In genomic region chr2:69234976-69235678, GRCm38 (mm10) we compare ENCODE assay signal across 34 mouse cellular contexts. TPM values are rescaled to one million over a fixed set of nuclear protein-coding genes. Genes with fewer than 3 reads are reported as not detected.
DNase-seq lines count a peak whose midpoint lies in the region; ATAC-seq and TF ChIP-seq lines count a peak whose summit lies in the region.
"Had no signal": no experiment of that assay in that cellular context is flagged by ENCODE, and none has a peak within 500 bp of the region (broad histone marks: within the 10 kb centered on the region; RNA-seq: fewer than 3 reads in every experiment).

No protein-coding gene starts in this region.

- WGBS in midbrain, embryonic 13.5 days: 47% methylated on average over 5 of the region's 5 CpGs
- WGBS in midbrain, embryonic 11.5 days: 85% methylated on average over 5 of the region's 5 CpGs
- WGBS in forebrain, embryonic 13.5 days: 13% methylated on average over 5 of the region's 5 CpGs
- WGBS in midbrain, embryonic 15.5 days: 46% methylated on average over 5 of the region's 5 CpGs
- WGBS in kidney, adult 2 months: 62% methylated on average over 5 of the region's 5 CpGs

- H3K9ac ChIP-seq in midbrain, embryonic 13.5 days (replicated peaks): no peak overlapping the region
- H3K9ac ChIP-seq in midbrain, embryonic 11.5 days (ENCODE audit: low read length): no peak overlapping the region
- H3K9ac ChIP-seq in forebrain, embryonic 13.5 days: no peak overlapping the region
- H3K9ac ChIP-seq in midbrain, embryonic 15.5 days: no peak overlapping the region
- H3K9ac ChIP-seq: embryonic facial prominence, embryonic 15.5 days; hindbrain, embryonic 15.5 days; liver, embryonic 14.5 days; neural tube, embryonic 12.5 days; stomach, embryonic 15.5 days had no signal

- peak; percentile 66 for ATAC-seq in midbrain, embryonic 13.5 days
- no peak for ATAC-seq in midbrain, embryonic 11.5 days (ENCODE audit: low FRiP score)
- ATAC-seq in forebrain, embryonic 13.5 days: peak; percentile 97
- peak; percentile 76 for ATAC-seq in midbrain, embryonic 15.5 days (replicated peaks)
- ATAC-seq: CD4-positive, CD25-positive, alpha-beta regulatory T cell, adult 4 months; inflammation-experienced regulatory T-cells, adult 6 months had no signal

- H3K4me2 ChIP-seq in midbrain, embryonic 13.5 days (replicated peaks): no peak overlapping the region
- H3K4me2 ChIP-seq in midbrain, embryonic 11.5 days: no peak overlapping the region
- no peak overlapping the region for H3K4me2 ChIP-seq in forebrain, embryonic 13.5 days
- H3K4me2 ChIP-seq in midbrain, embryonic 15.5 days: no peak overlapping the region
- H3K4me2 ChIP-seq: embryonic facial prominence, embryonic 15.5 days; heart, embryonic 11.5 days; hindbrain, embryonic 15.5 days; neural tube, embryonic 12.5 days; stomach, embryonic 15.5 days had no signal

- no peak overlapping the region for H3K4me3 ChIP-seq in midbrain, embryonic 13.5 days (replicated peaks)
- no peak overlapping the region for H3K4me3 ChIP-seq in midbrain, embryonic 11.5 days (ENCODE audit: low read depth, low read length)
- no peak overlapping the region for H3K4me3 ChIP-seq in forebrain, embryonic 13.5 days
- H3K4me3 ChIP-seq in midbrain, embryonic 15.5 days: no peak overlapping the region
- no peak overlapping the region for H3K4me3 ChIP-seq in kidney, adult 2 months (ENCODE audit: insufficient read depth, low read depth, low read length)
- H3K4me3 ChIP-seq: embryonic facial prominence, embryonic 15.5 days; hindbrain, embryonic 15.5 days; neural tube, embryonic 12.5 days; stomach, embryonic 15.5 days had no signal

- no peaks in the 10 kb centered on the region for H3K36me3 ChIP-seq in midbrain, embryonic 13.5 days
- H3K36me3 ChIP-seq in midbrain, embryonic 11.5 days (ENCODE audit: control insufficient read depth, insufficient read depth, low read length): no peaks in the 10 kb centered on the region
- no peaks in the 10 kb centered on the region for H3K36me3 ChIP-seq in forebrain, embryonic 13.5 days (ENCODE audit: poor library complexity, severe bottlenecking)
- no peaks in the 10 kb centered on the region for H3K36me3 ChIP-seq in midbrain, embryonic 15.5 days (replicated peaks)
- H3K36me3 ChIP-seq in kidney, adult 2 months (ENCODE audit: control insufficient read depth, insufficient read depth, low read length): no peaks in the 10 kb centered on the region
- H3K36me3 ChIP-seq: embryonic facial prominence, embryonic 15.5 days; hindbrain, embryonic 15.5 days; neural tube, embryonic 12.5 days; stomach, embryonic 15.5 days had no signal

- no peak for TF ChIP-seq CTCF in kidney, adult 2 months (conservative IDR thresholded peaks at IDR 0.05; ENCODE audit: insufficient read depth, insufficient read length, low read depth, low read length)

- no peaks in the 10 kb centered on the region for H3K9me3 ChIP-seq in midbrain, embryonic 13.5 days
- H3K9me3 ChIP-seq in midbrain, embryonic 11.5 days (ENCODE audit: control insufficient read depth, low read length): no peaks in the 10 kb centered on the region
- H3K9me3 ChIP-seq in forebrain, embryonic 13.5 days (replicated peaks): no peaks in the 10 kb centered on the region
- no peaks in the 10 kb centered on the region for H3K9me3 ChIP-seq in midbrain, embryonic 15.5 days
- H3K9me3 ChIP-seq: embryonic facial prominence, embryonic 15.5 days; hindbrain, embryonic 15.5 days; neural tube, embryonic 12.5 days; stomach, embryonic 15.5 days had no signal

- no peak for TF ChIP-seq POLR2A in kidney, adult 2 months (IDR thresholded peaks at IDR 0.05; ENCODE audit: low read depth, low read length)

- no peaks in the 10 kb centered on the region for H3K4me1 ChIP-seq in midbrain, embryonic 13.5 days (replicated peaks)
- H3K4me1 ChIP-seq in midbrain, embryonic 11.5 days (ENCODE audit: control insufficient read depth, insufficient read depth, low read length): no peaks in the 10 kb centered on the region
- H3K4me1 ChIP-seq in forebrain, embryonic 13.5 days: peaks cover 14% of the 10 kb centered on the region
- no peaks in the 10 kb centered on the region for H3K4me1 ChIP-seq in midbrain, embryonic 15.5 days
- no peaks in the 10 kb centered on the region; the same call in 1 of the 2 replicates for H3K4me1 ChIP-seq in kidney, adult 2 months (ENCODE audit: control insufficient read depth, insufficient read depth, low read length)
- H3K4me1 ChIP-seq: embryonic facial prominence, embryonic 15.5 days; hindbrain, embryonic 15.5 days; neural tube, embryonic 12.5 days; stomach, embryonic 15.5 days had no signal

- no peak for DNase-seq in midbrain, embryonic 11.5 days (ENCODE audit: low spot score, missing footprints)
- DNase-seq in kidney, adult 2 months: no peak
- no peak for DNase-seq in thymus, adult 18-20 months
- DNase-seq in spleen, postnatal 36 days (ENCODE audit: low spot score in 2 of 2): no peak
- DNase-seq: adrenal gland, postnatal 25 days; cerebellum, adult 18-20 months; cerebellum, postnatal 10 days; gastrocnemius, postnatal 25 days; heart, adult 18-20 months; heart, postnatal 36 days; kidney, adult 11 months; kidney, postnatal 36 days; liver; lung, adult 2 months; lung, postnatal 10 days; right cerebral cortex, postnatal 14 days; thymus, postnatal 14 days had no signal

- no peak overlapping the region for H3K27ac ChIP-seq in midbrain, embryonic 13.5 days
- H3K27ac ChIP-seq in midbrain, embryonic 11.5 days (ENCODE audit: low read depth, low read length): no peak overlapping the region
- H3K27ac ChIP-seq in forebrain, embryonic 13.5 days: no peak overlapping the region
- H3K27ac ChIP-seq in midbrain, embryonic 15.5 days: no peak overlapping the region
- H3K27ac ChIP-seq in kidney, adult 2 months (ENCODE audit: insufficient read depth, low read depth, low read length): no peak overlapping the region
- H3K27ac ChIP-seq: embryonic facial prominence, embryonic 15.5 days; hindbrain, embryonic 15.5 days; liver, embryonic 14.5 days; macrophage; neural tube, embryonic 12.5 days; stomach, embryonic 15.5 days had no signal

- no peaks in the 10 kb centered on the region for H3K27me3 ChIP-seq in midbrain, embryonic 13.5 days
- no peaks in the 10 kb centered on the region for H3K27me3 ChIP-seq in midbrain, embryonic 11.5 days (ENCODE audit: control insufficient read depth, insufficient read depth, low read length)
- peaks cover 18% of the 10 kb centered on the region for H3K27me3 ChIP-seq in forebrain, embryonic 13.5 days
- H3K27me3 ChIP-seq in midbrain, embryonic 15.5 days (replicated peaks): no peaks in the 10 kb centered on the region
- no peaks in the 10 kb centered on the region for H3K27me3 ChIP-seq in kidney, adult 2 months (replicated peaks; ENCODE audit: control insufficient read depth, insufficient read depth, low read length)
- H3K27me3 ChIP-seq: embryonic facial prominence, embryonic 15.5 days; hindbrain, embryonic 15.5 days; neural tube, embryonic 12.5 days; stomach, embryonic 15.5 days had no signal

RNA-seq across cellular contexts. Expression of gene G6pc2, which starts 24.3 kb away (rescaled TPM):
- polyA plus RNA-seq in midbrain, embryonic 13.5 days (2015; fragmentation: Nextera tagmentation; extraction: Ambion mirVana): not detected in 2 replicates
- not detected in 2 replicates for polyA plus RNA-seq in midbrain, embryonic 11.5 days (2014; fragmentation: Nextera tagmentation; extraction: Ambion mirVana)
- not detected in 2 replicates for polyA plus RNA-seq in forebrain, embryonic 13.5 days (2015; fragmentation: Nextera tagmentation; extraction: Ambion mirVana)
- polyA plus RNA-seq in midbrain, embryonic 15.5 days (2015; fragmentation: Nextera tagmentation; extraction: Ambion mirVana): 0.22 TPM in 1 of 2 replicates, not detected in the other
- 0.56 and 0.89 TPM in 2 replicates for polyA plus RNA-seq in kidney, adult 2 months (2012; rRNA removed)
- polyA plus RNA-seq: cortical plate, adult 2 months; embryonic facial prominence, embryonic 15.5 days; frontal cortex, adult 2 months; heart, embryonic 16.5 days; inflammation-experienced regulatory T-cells, adult 6 months; liver, embryonic 14.5 days; lung, adult 2 months; macrophage; small intestine, adult 2 months; urinary bladder, adult 2 months had no signal

RNA-seq across cellular contexts. Expression of gene Spc25, which starts 29.1 kb away (rescaled TPM):
- 87.8 and 88.3 TPM in 2 replicates for polyA plus RNA-seq in midbrain, embryonic 13.5 days (2015; fragmentation: Nextera tagmentation; extraction: Ambion mirVana)
- 276 and 289 TPM in 2 replicates for polyA plus RNA-seq in midbrain, embryonic 11.5 days (2014; fragmentation: Nextera tagmentation; extraction: Ambion mirVana)
- 201 and 226 TPM in 2 replicates for polyA plus RNA-seq in forebrain, embryonic 13.5 days (2015; fragmentation: Nextera tagmentation; extraction: Ambion mirVana)
- polyA plus RNA-seq in midbrain, embryonic 15.5 days (2015; fragmentation: Nextera tagmentation; extraction: Ambion mirVana): 24.5 and 30.9 TPM in 2 replicates
- polyA plus RNA-seq in kidney, adult 2 months (2012; rRNA removed): 7.3 and 9.3 TPM in 2 replicates
